Mouse (Mus musculus) embryonic facial prominence, embryonic 14.5 days (tissue): ENCODE results near the gene Dner. TPM values are rescaled to one million over a fixed set of nuclear protein-coding genes. Genes with fewer than 3 reads are reported as not detected.

Experiments
- ATAC-seq: fragments of 200-750 bp; cut with Nextera tagmentation; 2 replicates; pipeline ENCODE4 v1.8.0; 2017; ENCODE audit warnings: low read depth, moderate number of reproducible peaks, moderate TSS enrichment
- DNase-seq: peaks from one replicate; pipeline ENCODE4 v3.0.0-alpha.2; 2015; ENCODE audit warnings: low spot score
- H3K27ac ChIP-seq: fragments of 300-500 bp; sonication (generic); replicated peaks from 2 replicates; pipeline ENCODE4 v1.5.1; 2014; ENCODE audit warnings: low read depth, mild to moderate bottlenecking, low read length, moderate library complexity
- H3K27me3 ChIP-seq: fragments of 300-500 bp; sonication (generic); replicated peaks from 2 replicates; pipeline ENCODE4 v1.6.1; 2014; ENCODE audit warnings: low read length; ENCODE audit not compliant: control insufficient read depth, insufficient read depth
- H3K36me3 ChIP-seq: fragments of 300-500 bp; sonication (generic); 2 replicates; pipeline ENCODE4 v1.6.1; 2014; ENCODE audit warnings: low read length, mixed read lengths; ENCODE audit not compliant: control insufficient read depth, insufficient read depth
- H3K4me1 ChIP-seq: fragments of 300-500 bp; sonication (generic); 2 replicates; pipeline ENCODE4 v1.6.1; 2014; ENCODE audit warnings: antibody characterized with exemption, low read length; ENCODE audit not compliant: control insufficient read depth, insufficient read depth
- H3K4me2 ChIP-seq: fragments of 300-500 bp; sonication (generic); 2 replicates; pipeline ENCODE4 v1.6.1; 2014; ENCODE audit warnings: low read depth, mild to moderate bottlenecking, low read length, moderate library complexity, mixed read lengths
- H3K4me3 ChIP-seq: fragments of 300-500 bp; sonication (generic); 2 replicates; pipeline ENCODE4 v1.5.1; 2014; ENCODE audit warnings: low read depth, mild to moderate bottlenecking, low read length
- H3K9ac ChIP-seq: fragments of 300-500 bp; sonication (generic); 2 replicates; pipeline ENCODE4 v1.6.1; 2014; ENCODE audit warnings: low read depth, mild to moderate bottlenecking, low read length, moderate library complexity, mixed read lengths
- H3K9me3 ChIP-seq: fragments of 300-500 bp; sonication (generic); 2 replicates; pipeline ENCODE4 v1.6.1; 2016; ENCODE audit warnings: low read length; ENCODE audit not compliant: control insufficient read depth
- WGBS: fragments of 180-500 bp; shearing (Covaris S2); extraction: QIAGEN DNeasy Blood & Tissue Kit; methylation state at CpG from one replicate; pipeline ENCODE4 v1.1.7; 2014; 5-methylcytosine and 5-hydroxymethylcytosine counted together
- polyA plus RNA-seq: library from polyadenylated mRNA; unstranded; fragments of >200 nt; fragmentation: Nextera tagmentation; extraction: Ambion mirVana; gene quantifications from 2 replicates; pipeline ENCODE4 v1.2.1, GENCODE M21; 2014

Dner gene
- polyA plus RNA-seq, 1 experiment from 2014 or later = 13.3 TPM

- Histone ChIP-seq H3K9me3 (no peaks in the 10 kb centered on the region), H3K27me3 (no peaks in the 10 kb centered on the region), H3K36me3 (no peaks in the 10 kb centered on the region), H3K4me1 (no peaks in the 10 kb centered on the region), H3K4me3 (no peak overlapping the region), H3K27ac (no peak overlapping the region), H3K4me2 (no peak overlapping the region), H3K9ac (no peak overlapping the region)
- DNase-seq = no peak
- ATAC-seq = no peak
- 62% methylated on average over 1 of the region's 1 CpGs for WGBS
Measured at GRCm38 (mm10) chr1:84436281-84436680, 259.7 kb downstream of the Dner start.

DNA sequence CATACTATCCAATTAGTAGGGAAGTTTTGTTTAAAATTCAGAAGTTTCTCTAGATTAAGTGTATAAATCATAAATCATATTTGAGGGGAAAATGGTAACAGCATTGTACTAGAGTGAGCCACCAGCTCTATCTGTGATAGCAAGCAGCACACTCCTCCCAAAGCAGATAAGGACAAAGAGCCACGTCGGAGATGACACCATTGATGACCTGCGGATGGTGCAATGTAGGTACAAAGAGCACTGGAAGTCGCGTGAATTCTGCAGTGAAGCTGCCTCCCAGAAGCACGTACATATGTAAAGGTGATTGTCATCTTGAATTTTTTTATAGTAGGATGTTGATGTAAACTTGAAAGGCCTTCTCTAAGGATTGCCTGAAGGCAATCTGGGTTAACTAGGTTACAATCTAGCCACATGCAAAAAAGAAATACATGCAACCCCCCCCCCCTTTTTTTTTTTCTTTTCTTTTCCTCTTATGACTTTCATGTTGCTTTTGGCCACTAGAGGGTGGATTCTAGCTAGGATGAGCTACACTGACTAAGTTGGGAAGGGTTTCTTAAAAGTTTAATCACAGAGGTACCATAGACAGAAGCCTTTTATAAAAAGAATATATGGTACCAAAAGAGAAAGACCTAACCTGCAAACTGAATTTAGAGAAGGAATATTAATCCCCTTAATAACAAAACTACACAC, 262.6 kb downstream of the Dner start:
- Histone ChIP-seq H3K4me3 (no peak overlapping the region), H3K9ac (no peak overlapping the region), H3K27ac (no peak overlapping the region), H3K36me3 (no peaks in the 10 kb centered on the region), H3K4me1 (no peaks in the 10 kb centered on the region), H3K9me3 (no peaks in the 10 kb centered on the region), H3K4me2 (no peak overlapping the region), H3K27me3 (no peaks in the 10 kb centered on the region)
- 82% methylated on average over 6 of the region's 6 CpGs for WGBS
- DNase-seq = peak; percentile 25
- no peak for ATAC-seq

GRCm38 (mm10) chr1:84432311-84432710, 263.7 kb downstream of the Dner start:
- H3K4me3 ChIP-seq = no peak overlapping the region
- no peaks in the 10 kb centered on the region for H3K27me3 ChIP-seq
- H3K4me2 ChIP-seq = no peak overlapping the region
- ATAC-seq = no peak
- 47% methylated on average over 1 of the region's 1 CpGs for WGBS
- H3K27ac ChIP-seq = no peak overlapping the region
- no peak for DNase-seq
- no peaks in the 10 kb centered on the region for H3K4me1 ChIP-seq
- no peaks in the 10 kb centered on the region for H3K36me3 ChIP-seq
- no peak overlapping the region for H3K9ac ChIP-seq
- no peaks in the 10 kb centered on the region for H3K9me3 ChIP-seq

GRCm38 (mm10) chr1:84428331-84428730, 267.7 kb downstream of the Dner start:
- Histone ChIP-seq H3K9me3 (no peaks in the 10 kb centered on the region), H3K27ac (no peak overlapping the region), H3K4me1 (no peaks in the 10 kb centered on the region), H3K4me2 (no peak overlapping the region), H3K4me3 (no peak overlapping the region), H3K36me3 (no peaks in the 10 kb centered on the region), H3K27me3 (no peaks in the 10 kb centered on the region), H3K9ac (no peak overlapping the region)
- no peak for ATAC-seq
- DNase-seq = no peak
- 45% methylated on average over 1 of the region's 1 CpGs for WGBS

DNA sequence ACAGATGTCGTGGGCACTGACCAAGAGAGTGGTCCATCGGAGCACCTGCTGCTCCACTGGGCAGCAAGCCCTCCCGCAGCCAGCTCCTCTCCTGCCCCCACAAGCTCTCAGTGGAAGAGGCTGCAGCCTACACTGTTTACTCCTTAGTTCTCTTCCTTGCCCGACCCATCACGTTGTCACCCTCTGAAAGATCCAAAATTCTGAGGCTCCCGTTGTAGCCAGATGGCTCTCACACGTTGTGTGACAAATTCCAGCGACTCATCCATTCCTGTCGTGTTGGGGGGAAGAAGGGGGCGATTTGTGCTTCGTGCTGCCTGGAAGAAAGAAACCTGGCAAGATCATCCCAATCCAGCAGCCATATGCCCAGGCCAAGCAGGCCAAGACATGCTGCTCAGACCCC, 268.3 kb downstream of the Dner start:
- WGBS = 75% methylated on average over 11 of the region's 11 CpGs

DNA sequence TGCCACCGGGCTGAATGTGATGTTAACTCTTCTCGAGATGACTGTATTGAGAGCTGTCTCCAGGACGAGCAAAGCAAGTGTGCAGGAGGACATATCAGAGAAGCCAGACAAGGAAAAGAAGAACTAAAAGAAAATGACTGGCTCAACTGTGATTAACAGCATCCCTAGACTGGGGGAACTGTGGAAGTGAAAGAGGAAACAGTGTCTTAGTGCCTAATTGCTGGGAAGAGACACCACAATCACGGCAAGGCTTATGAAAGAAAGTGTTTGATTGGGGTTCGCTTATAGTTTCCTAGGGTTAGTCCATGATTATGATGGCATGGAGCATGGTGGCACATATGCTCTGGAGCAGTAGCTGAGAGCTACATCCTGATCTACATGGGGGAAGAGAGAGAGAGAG, 269.3 kb downstream of the Dner start:
- H3K9me3 ChIP-seq = no peaks in the 10 kb centered on the region
- ATAC-seq = no peak
- 76% methylated on average over 5 of the region's 5 CpGs for WGBS

More for the DNA sequence above, 268.3 kb downstream of the Dner start:
- Histone ChIP-seq H3K9ac (no peak overlapping the region), H3K27ac (no peak overlapping the region), H3K27me3 (no peaks in the 10 kb centered on the region), H3K4me2 (no peak overlapping the region), H3K9me3 (no peaks in the 10 kb centered on the region), H3K36me3 (no peaks in the 10 kb centered on the region), H3K4me1 (no peaks in the 10 kb centered on the region), H3K4me3 (no peak overlapping the region)
- no peak for ATAC-seq
- no peak for DNase-seq

DNA sequence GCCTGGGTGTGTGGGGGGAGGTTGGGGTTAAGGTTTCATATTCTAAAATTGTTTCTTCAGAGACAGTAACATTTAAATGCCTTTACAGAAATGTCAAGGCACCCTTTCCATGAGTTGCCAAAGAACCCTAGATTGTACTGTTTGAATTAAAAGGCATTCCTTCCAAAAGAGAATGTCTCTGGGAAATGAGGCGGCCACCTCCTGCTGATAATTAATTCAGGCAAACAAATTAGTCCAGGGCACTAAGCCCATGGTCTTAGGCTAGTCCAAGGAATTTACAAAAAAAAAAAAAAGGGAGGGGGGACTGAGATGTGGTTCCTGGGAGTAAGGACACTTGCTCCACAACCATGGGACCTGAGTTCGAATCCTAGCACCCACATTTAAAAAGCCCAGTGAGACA, 273.1 kb downstream of the Dner start:
- H3K4me1 ChIP-seq = no peaks in the 10 kb centered on the region
- H3K27me3 ChIP-seq = no peaks in the 10 kb centered on the region

More for the DNA sequence above, 269.3 kb downstream of the Dner start:
- H3K4me2 ChIP-seq = no peak overlapping the region
- H3K4me1 ChIP-seq = no peaks in the 10 kb centered on the region
- no peak overlapping the region for H3K9ac ChIP-seq
- no peak for DNase-seq
- H3K27me3 ChIP-seq = no peaks in the 10 kb centered on the region
- no peaks in the 10 kb centered on the region for H3K36me3 ChIP-seq
- H3K27ac ChIP-seq = no peak overlapping the region
- no peak overlapping the region for H3K4me3 ChIP-seq

DNA sequence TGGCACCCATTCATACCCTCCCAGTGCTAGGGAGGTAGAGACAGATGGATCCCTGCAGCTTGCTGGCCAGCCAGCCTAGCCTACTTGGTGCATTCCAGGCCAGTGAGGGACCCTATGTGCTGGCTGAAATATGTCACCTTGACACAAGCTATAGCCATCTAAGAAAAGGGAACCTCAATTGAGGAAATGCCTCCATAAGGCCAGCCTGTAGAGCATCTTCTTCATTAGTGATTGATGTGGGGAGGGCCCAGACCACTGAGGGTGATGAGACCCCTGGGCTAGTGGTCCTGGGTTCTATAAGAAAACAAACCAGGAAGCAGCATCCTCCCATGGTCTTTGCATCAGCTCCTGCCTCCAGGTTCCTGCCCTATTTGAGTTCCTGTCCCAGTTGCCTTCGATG, 274.2 kb downstream of the Dner start:
- 77% methylated on average over 1 of the region's 1 CpGs for WGBS
- Histone ChIP-seq H3K9me3 (no peaks in the 10 kb centered on the region), H3K27ac (no peak overlapping the region), H3K4me2 (no peak overlapping the region), H3K9ac (no peak overlapping the region), H3K4me1 (no peaks in the 10 kb centered on the region), H3K4me3 (no peak overlapping the region), H3K36me3 (no peaks in the 10 kb centered on the region), H3K27me3 (no peaks in the 10 kb centered on the region)
- DNase-seq (no peak), ATAC-seq (no peak)

More for the DNA sequence above, 273.1 kb downstream of the Dner start:
- DNase-seq = no peak
- Histone ChIP-seq H3K4me3 (no peak overlapping the region), H3K9me3 (no peaks in the 10 kb centered on the region), H3K9ac (no peak overlapping the region), H3K36me3 (no peaks in the 10 kb centered on the region), H3K27ac (no peak overlapping the region), H3K4me2 (no peak overlapping the region)
- 64% methylated on average over 2 of the region's 2 CpGs for WGBS
- ATAC-seq = no peak

GRCm38 (mm10) chr1:84419416-84419815, 276.6 kb downstream of the Dner start:
- Histone ChIP-seq H3K4me3 (no peak overlapping the region), H3K9ac (no peak overlapping the region), H3K27me3 (no peaks in the 10 kb centered on the region), H3K4me1 (no peaks in the 10 kb centered on the region), H3K27ac (no peak overlapping the region), H3K36me3 (no peaks in the 10 kb centered on the region), H3K4me2 (no peak overlapping the region), H3K9me3 (no peaks in the 10 kb centered on the region)
- 52% methylated on average over 2 of the region's 2 CpGs for WGBS
- no peak for ATAC-seq
- no peak for DNase-seq
